Mouse (Mus musculus) G1E (cell line): ENCODE data around the gene Mad1l1. TPM values are rescaled to one million over a fixed set of nuclear protein-coding genes. Genes with fewer than 3 reads are reported as not detected.

Source experiments
- ATAC-seq: 2 replicates; pipeline ENCODE4 v1.8.0; 2016; ENCODE audit warnings: mild to moderate bottlenecking; ENCODE audit not compliant: insufficient number of reproducible peaks, poor library complexity, low FRiP score, severe bottlenecking; ENCODE audit errors: extremely low read depth
- DNase-seq: peaks from one replicate; pipeline ENCODE4 v3.0.0; 2012; ENCODE audit warnings: low spot score
- H3K27me3 ChIP-seq: 2 replicates; pipeline ENCODE4 v1.6.1; 2012; ENCODE audit warnings: mild to moderate bottlenecking, low read length, inconsistent platforms; ENCODE audit not compliant: insufficient read depth
- H3K36me3 ChIP-seq: replicated peaks from 2 replicates; pipeline ENCODE3; 2012; ENCODE audit warnings: mild to moderate bottlenecking, inconsistent platforms
- H3K4me1 ChIP-seq: 2 replicates; pipeline ENCODE4 v1.6.1; 2012; ENCODE audit warnings: low read depth, low read length, inconsistent platforms, mixed read lengths; ENCODE audit not compliant: insufficient read depth
- H3K4me3 ChIP-seq: 2 replicates; pipeline ENCODE4 v1.5.1; 2012; ENCODE audit warnings: low read depth, mild to moderate bottlenecking, inconsistent platforms, low read length, moderate library complexity, mixed read lengths
- H3K9me3 ChIP-seq: replicated peaks from 2 replicates; pipeline ENCODE4 v1.6.1; 2012; ENCODE audit warnings: inconsistent platforms
- CTCF ChIP-seq: IDR thresholded peaks from 2 replicates; pipeline ENCODE4 v1.5.1; 2012; ENCODE audit warnings: low read depth, low read length, inconsistent platforms, mixed read lengths
- GATA1 ChIP-seq: IDR thresholded peaks from 2 replicates; pipeline ENCODE4 v1.6.1; 2012; ENCODE audit warnings: borderline replicate concordance, low read length, inconsistent platforms, mixed read lengths
- GATA2 ChIP-seq: IDR thresholded peaks from 2 replicates; pipeline ENCODE4 v1.6.1; 2012; ENCODE audit warnings: low read depth, low read length, inconsistent platforms, borderline replicate concordance
- POLR2AphosphoS5 ChIP-seq: IDR thresholded peaks from 2 replicates; pipeline ENCODE4 v1.6.1; 2012; ENCODE audit warnings: low read depth, low read length, inconsistent platforms; ENCODE audit not compliant: insufficient replicate concordance
- TAL1 ChIP-seq: conservative IDR thresholded peaks from 2 replicates; pipeline ENCODE4 v1.6.1; 2012; ENCODE audit warnings: low read depth, low read length, inconsistent platforms, mixed read lengths
- polyA plus RNA-seq: library from polyadenylated mRNA; stranded (reverse); fragments of >175 nt; gene quantifications from 2 replicates; pipeline ENCODE4 v1.2.3, GENCODE M21; 2012
- total RNA-seq, 2 experiments: library from RNA; stranded (forward) in 1 of 2; stranded (reverse) in 1 of 2; fragments of 200-1000 nt in 1 of 2; fragments of >200 nt in 1 of 2; fragmentation: Nextera tagmentation in 1 of 2; gene quantifications; 2 replicates each; pipeline ENCODE4 v1.2.3; 2014 to 2017

The Mad1l1 gene
- total and polyA plus RNA-seq, 3 experiments, result 28.0 to 45.9 (median 28.9) TPM

GRCm38 (mm10) chr5:140226871-140227270 is 94.5 kb downstream of the Mad1l1 start:
- Histone ChIP-seq H3K9me3 (no peaks in the 10 kb centered on the region), H3K27me3 (no peaks in the 10 kb centered on the region), H3K4me1 (no peaks in the 10 kb centered on the region), H3K36me3 (peaks cover 88% of the 10 kb centered on the region), H3K4me3 (no peak overlapping the region)
- no peak for TF ChIP-seq TAL1
- no peak for TF ChIP-seq POLR2AphosphoS5
- no peak for ATAC-seq
- DNase-seq, result no peak

DNA sequence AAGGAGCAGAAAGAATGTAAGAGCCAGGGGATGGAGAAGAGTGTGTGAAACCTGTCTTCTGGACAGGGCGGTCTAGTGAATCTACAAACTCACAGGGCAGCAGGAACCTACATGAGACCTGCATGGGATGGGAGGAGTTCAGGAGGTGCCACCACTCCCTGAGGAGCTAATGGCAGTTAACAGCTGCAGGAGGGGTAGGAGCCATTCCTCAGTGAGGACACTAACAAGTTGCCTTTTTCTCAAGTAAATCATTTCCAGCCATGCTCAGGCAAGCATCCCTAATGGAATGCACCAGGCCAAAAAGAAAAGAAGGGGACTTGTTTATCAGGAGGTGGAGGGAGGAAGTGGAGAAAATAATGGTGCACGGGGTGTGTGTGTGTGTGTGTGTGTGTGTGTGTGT is 95.5 kb downstream of the Mad1l1 start:
- H3K9me3 ChIP-seq, result no peaks in the 10 kb centered on the region
- H3K4me1 ChIP-seq, result no peaks in the 10 kb centered on the region
- TF ChIP-seq GATA2 (no peak), POLR2AphosphoS5 (no peak), CTCF (no peak), GATA1 (no peak), TAL1 (no peak)
- ATAC-seq, result no peak
- DNase-seq, result no peak
- peaks cover 88% of the 10 kb centered on the region for H3K36me3 ChIP-seq
- no peaks in the 10 kb centered on the region for H3K27me3 ChIP-seq
- H3K4me3 ChIP-seq, result no peak overlapping the region

GRCm38 (mm10) chr5:140225103-140225502 is 96.2 kb downstream of the Mad1l1 start:
- TF ChIP-seq TAL1 (no peak), GATA1 (no peak), GATA2 (no peak), POLR2AphosphoS5 (no peak), CTCF (no peak)
- Histone ChIP-seq H3K4me1 (no peaks in the 10 kb centered on the region), H3K27me3 (no peaks in the 10 kb centered on the region), H3K4me3 (no peak overlapping the region), H3K9me3 (no peaks in the 10 kb centered on the region), H3K36me3 (peaks cover 88% of the 10 kb centered on the region)
- no peak for ATAC-seq
- no peak for DNase-seq

GRCm38 (mm10) chr5:140223070-140224053 is 98.0 kb downstream of the Mad1l1 start:
- DNase-seq (no peak), ATAC-seq (no peak)
- Histone ChIP-seq H3K4me3 (no peak overlapping the region), H3K4me1 (no peaks in the 10 kb centered on the region), H3K36me3 (peaks cover 90% of the 10 kb centered on the region), H3K9me3 (no peaks in the 10 kb centered on the region), H3K27me3 (no peaks in the 10 kb centered on the region)
- TF ChIP-seq GATA1 (no peak), CTCF (no peak)

- H3K4me1 ChIP-seq, result no peaks in the 10 kb centered on the region
- DNase-seq (no peak), ATAC-seq (no peak)
- TF ChIP-seq TAL1 (no peak), GATA1 (no peak), CTCF (no peak), GATA2 (no peak), POLR2AphosphoS5 (no peak)
- H3K36me3 ChIP-seq, result peaks cover 91% of the 10 kb centered on the region
- no peak overlapping the region for H3K4me3 ChIP-seq
- H3K9me3 ChIP-seq, result no peaks in the 10 kb centered on the region
- no peaks in the 10 kb centered on the region for H3K27me3 ChIP-seq
Observed at GRCm38 (mm10) chr5:140221016-140221650, 100.2 kb downstream of the Mad1l1 start.

DNA sequence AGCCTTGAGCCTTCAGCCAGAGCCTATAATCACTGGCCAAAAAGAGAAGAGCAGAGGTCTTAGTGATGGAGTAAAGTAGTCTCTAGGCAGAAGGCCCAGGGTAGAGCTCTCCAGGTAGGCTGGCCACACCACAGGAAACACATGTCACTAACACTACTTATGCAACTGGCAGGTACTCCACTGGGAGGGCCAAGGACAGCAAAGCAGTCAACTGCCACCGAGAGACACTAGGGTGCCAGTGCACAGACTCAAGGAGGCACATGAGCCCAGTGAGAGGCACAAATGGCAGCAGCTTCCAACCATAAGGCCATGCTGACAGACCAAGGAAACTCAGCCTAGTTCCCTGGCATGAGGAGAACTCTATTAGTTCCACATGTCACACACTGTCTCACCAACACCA is 102.1 kb downstream of the Mad1l1 start:
- H3K4me3 ChIP-seq, result no peak overlapping the region
- peaks cover 87% of the 10 kb centered on the region for H3K36me3 ChIP-seq
- no peaks in the 10 kb centered on the region for H3K9me3 ChIP-seq
- no peak for DNase-seq
- H3K27me3 ChIP-seq, result no peaks in the 10 kb centered on the region
- no peaks in the 10 kb centered on the region for H3K4me1 ChIP-seq
- ATAC-seq, result no peak
- TF ChIP-seq GATA2 (no peak), POLR2AphosphoS5 (no peak), GATA1 (no peak), CTCF (no peak), TAL1 (no peak)
